Mouse (Mus musculus) cortical plate, adult 2 months (tissue): ENCODE results near the gene Alg9.
A peak's percentile ranks its signal among the peaks of the same experiment; 100 is the strongest.

Experiments
- CTCF ChIP-seq: fragments of 200-500 bp; IDR thresholded peaks from 2 replicates; pipeline ENCODE4 v1.5.1; 2011; ENCODE audit warnings: mild to moderate bottlenecking, control low read depth, low read length; ENCODE audit not compliant: insufficient read depth; ENCODE audit errors: extremely low read depth
- POLR2A ChIP-seq: fragments of 200-500 bp; IDR thresholded peaks from 2 replicates; pipeline ENCODE4 v1.6.1; 2011; ENCODE audit warnings: mild to moderate bottlenecking, low read length, control low read depth; ENCODE audit not compliant: insufficient read depth; ENCODE audit errors: extremely low read depth

DNA sequence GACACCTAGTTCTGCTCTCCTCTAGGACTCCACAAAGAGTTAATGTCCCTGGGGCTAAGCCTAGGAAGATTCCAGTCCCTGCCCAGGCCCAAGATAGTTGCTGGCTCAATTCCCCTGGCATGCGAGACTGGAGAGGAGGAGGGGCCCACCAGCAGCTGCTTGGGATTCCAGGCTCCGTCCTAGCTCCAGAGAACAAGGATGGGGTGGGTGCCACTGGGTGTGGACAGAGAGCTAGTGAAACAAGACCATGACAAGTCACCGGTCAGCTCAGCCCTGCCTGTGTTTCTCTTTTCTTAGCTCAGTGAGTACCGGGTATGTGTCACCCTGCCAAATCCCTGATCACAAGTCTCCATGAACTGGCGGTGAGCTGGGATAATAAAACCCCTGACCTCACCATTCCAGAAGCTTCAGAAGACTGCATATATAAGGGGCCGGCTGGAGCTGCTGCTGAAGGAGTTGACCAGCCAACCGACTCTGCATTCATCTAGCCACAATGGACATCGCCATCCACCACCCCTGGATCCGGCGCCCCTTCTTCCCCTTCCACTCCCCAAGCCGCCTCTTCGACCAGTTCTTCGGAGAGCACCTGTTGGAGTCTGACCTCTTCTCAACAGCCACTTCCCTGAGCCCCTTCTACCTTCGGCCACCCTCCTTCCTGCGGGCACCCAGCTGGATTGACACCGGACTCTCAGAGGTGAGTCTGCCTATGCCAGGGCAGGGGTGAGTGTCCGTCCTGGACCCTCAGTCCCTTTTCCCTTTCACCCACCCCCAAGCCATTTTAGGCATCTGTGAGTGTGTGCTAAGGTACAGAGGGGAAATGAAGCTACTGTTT lies 21.8 kb upstream of the Alg9 start:
- TF ChIP-seq POLR2A (peak; percentile 61), CTCF (no peak)
